Mouse (Mus musculus): ENCODE results near the gene Ddx28. TPM values are rescaled to one million over a fixed set of nuclear protein-coding genes. Genes with fewer than 3 reads are reported as not detected.

The Ddx28 gene
- polyA plus RNA-seq, 1 experiment from 2014 or later, result 22.8 TPM

GRCm38 (mm10) chr8:106051068-106051467 lies 39.4 kb upstream of the Ddx28 start:
- Histone ChIP-seq H3K36me3 (ENCODE audit: control insufficient read depth, insufficient read depth) (peaks cover 5% of the 10 kb centered on the region; the same call in 1 of the 2 replicates), H3K4me3 (replicated peaks; ENCODE audit: low read length) (no peak overlapping the region), H3K9ac (replicated peaks; ENCODE audit: low read depth, low read length) (no peak overlapping the region), H3K9me3 (ENCODE audit: control insufficient read depth, low read length) (no peaks in the 10 kb centered on the region), H3K4me2 (ENCODE audit: low read length) (no peak overlapping the region), H3K27ac (ENCODE audit: low read length) (no peak overlapping the region), H3K4me1 (replicated peaks; ENCODE audit: control insufficient read depth, insufficient read depth, low read length) (no peaks in the 10 kb centered on the region), H3K27me3 (replicated peaks; ENCODE audit: control insufficient read depth, insufficient read depth, low read length) (no peaks in the 10 kb centered on the region)
- ATAC-seq, result no peak
- WGBS, result 92% methylated on average over 3 of the region's 3 CpGs

GRCm38 (mm10) chr8:106049840-106050239 lies 38.2 kb upstream of the Ddx28 start:
- no peak overlapping the region for H3K4me2 ChIP-seq (ENCODE audit: low read length)
- H3K4me1 ChIP-seq (replicated peaks; ENCODE audit: control insufficient read depth, insufficient read depth, low read length), result no peaks in the 10 kb centered on the region
- H3K27me3 ChIP-seq (replicated peaks; ENCODE audit: control insufficient read depth, insufficient read depth, low read length), result no peaks in the 10 kb centered on the region
- ATAC-seq, result no peak
- H3K36me3 ChIP-seq (ENCODE audit: control insufficient read depth, insufficient read depth), result peaks cover 5% of the 10 kb centered on the region; the same call in 1 of the 2 replicates
- WGBS, result 92% methylated on average over 6 of the region's 6 CpGs
- no peaks in the 10 kb centered on the region for H3K9me3 ChIP-seq (ENCODE audit: control insufficient read depth, low read length)
- H3K4me3 ChIP-seq (replicated peaks; ENCODE audit: low read length), result no peak overlapping the region
- no peak overlapping the region for H3K9ac ChIP-seq (replicated peaks; ENCODE audit: low read depth, low read length)
- H3K27ac ChIP-seq (ENCODE audit: low read length), result no peak overlapping the region

- WGBS, result 96% methylated on average over 5 of the region's 5 CpGs
- H3K9ac ChIP-seq (replicated peaks; ENCODE audit: low read depth, low read length), result no peak overlapping the region
- H3K4me1 ChIP-seq (replicated peaks; ENCODE audit: control insufficient read depth, insufficient read depth, low read length), result no peaks in the 10 kb centered on the region
- H3K36me3 ChIP-seq (ENCODE audit: control insufficient read depth, insufficient read depth), result peaks cover 5% of the 10 kb centered on the region; the same call in 1 of the 2 replicates
- H3K27ac ChIP-seq (ENCODE audit: low read length), result no peak overlapping the region
- no peak overlapping the region for H3K4me2 ChIP-seq (ENCODE audit: low read length)
- no peak for ATAC-seq
- no peak overlapping the region for H3K4me3 ChIP-seq (replicated peaks; ENCODE audit: low read length)
- H3K9me3 ChIP-seq (ENCODE audit: control insufficient read depth, low read length), result no peaks in the 10 kb centered on the region
- H3K27me3 ChIP-seq (replicated peaks; ENCODE audit: control insufficient read depth, insufficient read depth, low read length), result no peaks in the 10 kb centered on the region
Observed at GRCm38 (mm10) chr8:106047854-106048630, 36.4 kb upstream of the Ddx28 start.

GRCm38 (mm10) chr8:106046872-106047559 lies 35.3 kb upstream of the Ddx28 start:
- 93% methylated on average over 11 of the region's 11 CpGs for WGBS
- no peaks in the 10 kb centered on the region for H3K9me3 ChIP-seq (ENCODE audit: control insufficient read depth, low read length)
- ATAC-seq, result no peak
- no peaks in the 10 kb centered on the region for H3K27me3 ChIP-seq (replicated peaks; ENCODE audit: control insufficient read depth, insufficient read depth, low read length)
- no peak overlapping the region for H3K9ac ChIP-seq (replicated peaks; ENCODE audit: low read depth, low read length)
- peaks cover 5% of the 10 kb centered on the region; the same call in 1 of the 2 replicates for H3K36me3 ChIP-seq (ENCODE audit: control insufficient read depth, insufficient read depth)
- no peak overlapping the region for H3K4me2 ChIP-seq (ENCODE audit: low read length)
- no peaks in the 10 kb centered on the region for H3K4me1 ChIP-seq (replicated peaks; ENCODE audit: control insufficient read depth, insufficient read depth, low read length)
- H3K27ac ChIP-seq (ENCODE audit: low read length), result no peak overlapping the region
- no peak overlapping the region for H3K4me3 ChIP-seq (replicated peaks; ENCODE audit: low read length)

GRCm38 (mm10) chr8:106044151-106044550 lies 32.5 kb upstream of the Ddx28 start:
- Histone ChIP-seq H3K9ac (replicated peaks; ENCODE audit: low read depth, low read length) (no peak overlapping the region), H3K4me3 (replicated peaks; ENCODE audit: low read length) (no peak overlapping the region), H3K27me3 (replicated peaks; ENCODE audit: control insufficient read depth, insufficient read depth, low read length) (no peaks in the 10 kb centered on the region), H3K9me3 (ENCODE audit: control insufficient read depth, low read length) (no peaks in the 10 kb centered on the region), H3K27ac (ENCODE audit: low read length) (no peak overlapping the region), H3K4me2 (ENCODE audit: low read length) (no peak overlapping the region), H3K4me1 (replicated peaks; ENCODE audit: control insufficient read depth, insufficient read depth, low read length) (no peaks in the 10 kb centered on the region), H3K36me3 (ENCODE audit: control insufficient read depth, insufficient read depth) (no peaks in the 10 kb centered on the region)
- WGBS, result 87% methylated on average over 3 of the region's 3 CpGs
- no peak for ATAC-seq

GRCm38 (mm10) chr8:106043055-106043454 lies 31.4 kb upstream of the Ddx28 start:
- no peak overlapping the region for H3K9ac ChIP-seq (replicated peaks; ENCODE audit: low read depth, low read length)
- no peaks in the 10 kb centered on the region for H3K36me3 ChIP-seq (ENCODE audit: control insufficient read depth, insufficient read depth)
- no peak overlapping the region for H3K4me3 ChIP-seq (replicated peaks; ENCODE audit: low read length)
- ATAC-seq, result no peak
- 78% methylated on average over 2 of the region's 2 CpGs for WGBS
- H3K27ac ChIP-seq (ENCODE audit: low read length), result no peak overlapping the region
- H3K4me1 ChIP-seq (replicated peaks; ENCODE audit: control insufficient read depth, insufficient read depth, low read length), result no peaks in the 10 kb centered on the region
- no peak overlapping the region for H3K4me2 ChIP-seq (ENCODE audit: low read length)
- no peaks in the 10 kb centered on the region for H3K9me3 ChIP-seq (ENCODE audit: control insufficient read depth, low read length)
- no peaks in the 10 kb centered on the region for H3K27me3 ChIP-seq (replicated peaks; ENCODE audit: control insufficient read depth, insufficient read depth, low read length)

GRCm38 (mm10) chr8:106040218-106040617 lies 28.5 kb upstream of the Ddx28 start:
- H3K4me1 ChIP-seq (replicated peaks; ENCODE audit: control insufficient read depth, insufficient read depth, low read length), result no peaks in the 10 kb centered on the region
- 79% methylated on average over 4 of the region's 4 CpGs for WGBS
- ATAC-seq, result no peak

GRCm38 (mm10) chr8:106039605-106040004 lies 27.9 kb upstream of the Ddx28 start:
- no peak overlapping the region for H3K4me2 ChIP-seq (ENCODE audit: low read length)
- no peak overlapping the region for H3K9ac ChIP-seq (replicated peaks; ENCODE audit: low read depth, low read length)
- H3K4me3 ChIP-seq (replicated peaks; ENCODE audit: low read length), result no peak overlapping the region
- no peaks in the 10 kb centered on the region for H3K9me3 ChIP-seq (ENCODE audit: control insufficient read depth, low read length)
- 93% methylated on average over 4 of the region's 4 CpGs for WGBS
- no peaks in the 10 kb centered on the region for H3K4me1 ChIP-seq (replicated peaks; ENCODE audit: control insufficient read depth, insufficient read depth, low read length)
- no peaks in the 10 kb centered on the region for H3K27me3 ChIP-seq (replicated peaks; ENCODE audit: control insufficient read depth, insufficient read depth, low read length)
- ATAC-seq, result no peak
- H3K27ac ChIP-seq (ENCODE audit: low read length), result no peak overlapping the region
- H3K36me3 ChIP-seq (ENCODE audit: control insufficient read depth, insufficient read depth), result 0 out of 2 replicates have a peak, but pooled peaks cover 3% of the 10 kb centered on the region

More at GRCm38 (mm10) chr8:106040218-106040617, 28.5 kb upstream of the Ddx28 start:
- H3K27ac ChIP-seq (ENCODE audit: low read length), result no peak overlapping the region
- 0 out of 2 replicates have a peak, but pooled peaks cover 3% of the 10 kb centered on the region for H3K36me3 ChIP-seq (ENCODE audit: control insufficient read depth, insufficient read depth)
- H3K4me2 ChIP-seq (ENCODE audit: low read length), result no peak overlapping the region
- no peaks in the 10 kb centered on the region for H3K27me3 ChIP-seq (replicated peaks; ENCODE audit: control insufficient read depth, insufficient read depth, low read length)
- H3K4me3 ChIP-seq (replicated peaks; ENCODE audit: low read length), result no peak overlapping the region
- H3K9me3 ChIP-seq (ENCODE audit: control insufficient read depth, low read length), result no peaks in the 10 kb centered on the region
- no peak overlapping the region for H3K9ac ChIP-seq (replicated peaks; ENCODE audit: low read depth, low read length)

- H3K27me3 ChIP-seq (replicated peaks; ENCODE audit: control insufficient read depth, insufficient read depth, low read length), result no peaks in the 10 kb centered on the region
- no peak overlapping the region for H3K4me3 ChIP-seq (replicated peaks; ENCODE audit: low read length)
- H3K4me1 ChIP-seq (replicated peaks; ENCODE audit: control insufficient read depth, insufficient read depth, low read length), result no peaks in the 10 kb centered on the region
- H3K27ac ChIP-seq (ENCODE audit: low read length), result no peak overlapping the region
- H3K9me3 ChIP-seq (ENCODE audit: control insufficient read depth, low read length), result no peaks in the 10 kb centered on the region
- H3K9ac ChIP-seq (replicated peaks; ENCODE audit: low read depth, low read length), result no peak overlapping the region
- H3K4me2 ChIP-seq (ENCODE audit: low read length), result no peak overlapping the region
- ATAC-seq, result no peak
- WGBS, result 92% methylated on average over 10 of the region's 10 CpGs
- H3K36me3 ChIP-seq (ENCODE audit: control insufficient read depth, insufficient read depth), result 0 out of 2 replicates have a peak, but pooled peaks cover 3% of the 10 kb centered on the region
Observed at GRCm38 (mm10) chr8:106038721-106039120, 27.0 kb upstream of the Ddx28 start.
